Comparison of ENCODE assay signal across 8 mouse cellular contexts in genomic region chr1:184266051-184266450, GRCm38 (mm10).
DNase-seq lines count a peak whose midpoint lies in the region; ATAC-seq and TF ChIP-seq lines count a peak whose summit lies in the region.

No protein-coding gene starts in this region.

- 14% methylated on average over 8 of the region's 8 CpGs for WGBS in heart, embryonic 13.5 days
- WGBS in small intestine, adult 2 months, result 10% methylated on average over 8 of the region's 8 CpGs

- 0 out of 2 replicates have a peak, but pooled peaks cover 23% of the 10 kb centered on the region for H3K27me3 ChIP-seq in heart, embryonic 13.5 days (replicated peaks)
- H3K27me3 ChIP-seq in small intestine, adult 2 months (ENCODE audit: control insufficient read depth, insufficient read depth, low read length), result no peaks in the 10 kb centered on the region

- no peak overlapping the region for H3K4me3 ChIP-seq in heart, embryonic 13.5 days
- H3K4me3 ChIP-seq in small intestine, adult 2 months (ENCODE audit: low read depth, low read length), result no peak overlapping the region

- no peak for ATAC-seq in heart, embryonic 13.5 days (ENCODE audit: extremely low read depth, insufficient number of reproducible peaks, low FRiP score, low TSS enrichment)

- no peak overlapping the region for H3K27ac ChIP-seq in heart, embryonic 13.5 days (replicated peaks)
- no peak overlapping the region for H3K27ac ChIP-seq in small intestine, adult 2 months (ENCODE audit: insufficient read depth, low read depth, low read length)

- no peaks in the 10 kb centered on the region for H3K4me1 ChIP-seq in heart, embryonic 13.5 days
- H3K4me1 ChIP-seq in small intestine, adult 2 months (ENCODE audit: control insufficient read depth, insufficient read depth, insufficient read length, low read length), result no peaks in the 10 kb centered on the region

- no peak overlapping the region for H3K9ac ChIP-seq in heart, embryonic 13.5 days

- no peaks in the 10 kb centered on the region for H3K9me3 ChIP-seq in heart, embryonic 13.5 days

- TF ChIP-seq POLR2A in small intestine, adult 2 months (IDR thresholded peaks at IDR 0.05; ENCODE audit: low read depth, low read length), result no peak

- no peaks in the 10 kb centered on the region for H3K36me3 ChIP-seq in heart, embryonic 13.5 days
- H3K36me3 ChIP-seq in small intestine, adult 2 months (ENCODE audit: control insufficient read depth, insufficient read depth, low read length), result no peaks in the 10 kb centered on the region

- DNase-seq in ES-CJ7 (ENCODE audit: low read depth, low spot score), result peak; percentile 79
- peak; percentile 51 for DNase-seq in adrenal gland, adult 2 months
- peak; percentile 91 for DNase-seq in embryo, embryonic 10.5 days (ENCODE audit: low spot score)
- DNase-seq in layer of hippocampus, adult 9-11 months, result peak; percentile 43
- peak; percentile 85 for DNase-seq in lung, postnatal 10 days
- no peak for DNase-seq in yolk sac, embryonic 10.5 days (ENCODE audit: low spot score)

- H3K4me2 ChIP-seq in heart, embryonic 13.5 days, result 0 out of 2 replicates have a peak overlapping the region, but pooled peaks have one; percentile 8

- TF ChIP-seq CTCF in small intestine, adult 2 months (IDR thresholded peaks at IDR 0.05; ENCODE audit: extremely low read depth, insufficient read length, insufficient replicate concordance, low read depth, low read length), result peak; percentile 95; the same call in 1 of the 2 replicates
